Mouse (Mus musculus): ENCODE measurements around the gene Rapgef5.

Gene Rapgef5

DNA sequence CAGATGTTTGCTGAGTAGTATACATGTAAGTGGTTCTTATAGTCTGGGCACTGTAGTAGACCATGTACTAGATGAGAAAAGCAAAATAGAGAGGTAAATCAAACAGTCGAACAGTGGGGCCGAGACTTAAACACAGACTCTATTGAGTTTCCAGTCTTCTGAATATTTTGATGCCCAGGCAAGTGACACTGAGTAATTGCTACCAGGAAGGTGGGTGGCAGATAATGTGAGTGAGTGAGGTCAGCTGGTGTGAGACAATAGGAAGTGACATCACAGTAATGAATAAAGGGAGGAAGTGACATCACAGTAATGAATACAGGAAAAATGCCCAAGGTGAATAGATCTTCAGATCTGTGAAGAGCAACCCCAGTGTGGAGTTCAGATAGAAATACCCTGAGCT lies at the start of gene Rapgef5:
Gene Rapgef5, plus strand, starts transcription at position 301 of the 400 bp plus-strand sequence.
- DNase-seq = no peak

DNA sequence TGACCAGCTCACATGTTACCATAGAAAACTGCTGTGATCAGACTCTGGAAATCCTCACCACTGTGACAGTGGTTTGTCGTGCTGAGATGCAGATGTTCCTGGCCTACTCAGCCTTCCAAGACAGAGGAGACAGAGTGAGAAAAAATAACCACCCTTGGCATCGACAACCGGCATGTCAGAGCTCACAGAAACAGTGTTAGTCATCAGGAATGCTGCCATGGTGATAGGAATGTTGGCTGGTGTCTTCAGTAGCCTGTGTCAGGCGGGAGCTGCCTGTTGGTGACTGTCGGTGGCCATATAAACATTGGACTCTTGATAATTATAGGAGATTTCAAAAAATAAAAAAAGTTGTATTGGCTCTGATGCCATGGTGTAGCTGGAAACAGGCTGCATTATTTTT lies 48.0 kb upstream of the Rapgef5 start:
- DNase-seq = no peak

DNA sequence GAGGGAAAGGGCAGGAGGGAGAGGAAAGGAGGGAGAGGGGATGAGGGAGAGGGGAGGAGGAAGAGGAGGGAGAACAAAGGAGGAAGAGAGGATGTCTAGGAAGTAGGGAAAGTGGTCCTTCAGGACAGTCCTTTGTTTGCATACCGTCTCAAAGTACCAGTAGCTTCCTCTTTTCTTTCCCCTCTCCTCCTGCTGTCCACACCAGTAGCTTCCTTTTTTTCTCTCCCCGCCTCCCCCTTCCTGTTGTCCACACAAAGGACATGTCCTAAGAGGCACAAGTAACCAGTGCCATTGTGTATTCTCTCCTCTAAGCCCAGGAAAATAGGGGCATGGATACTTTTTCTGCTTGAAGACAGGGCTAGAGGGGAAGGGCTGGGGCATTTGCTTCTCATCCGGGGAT lies 37.3 kb upstream of the Rapgef5 start:
- no peak for DNase-seq

DNA sequence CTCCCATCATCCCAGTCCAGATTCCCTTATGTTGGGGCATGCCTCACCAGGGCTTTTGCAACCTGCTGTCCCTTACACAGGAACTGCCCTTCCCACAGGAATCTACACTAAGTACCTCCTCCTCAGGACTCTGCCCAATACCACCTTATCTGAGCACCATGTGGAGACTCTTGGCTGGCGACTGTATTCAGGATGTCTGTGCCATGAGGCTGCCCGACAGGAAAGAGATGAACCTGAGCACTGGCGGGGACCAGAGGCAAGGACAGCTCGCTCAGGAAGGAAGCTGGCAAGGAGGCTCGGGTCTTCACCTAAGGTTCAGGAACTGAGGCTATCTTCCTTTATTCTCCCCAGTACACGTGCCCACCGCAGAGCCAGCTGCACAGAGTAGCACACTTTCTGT lies 36.6 kb upstream of the Rapgef5 start:
- DNase-seq = no peak

DNA sequence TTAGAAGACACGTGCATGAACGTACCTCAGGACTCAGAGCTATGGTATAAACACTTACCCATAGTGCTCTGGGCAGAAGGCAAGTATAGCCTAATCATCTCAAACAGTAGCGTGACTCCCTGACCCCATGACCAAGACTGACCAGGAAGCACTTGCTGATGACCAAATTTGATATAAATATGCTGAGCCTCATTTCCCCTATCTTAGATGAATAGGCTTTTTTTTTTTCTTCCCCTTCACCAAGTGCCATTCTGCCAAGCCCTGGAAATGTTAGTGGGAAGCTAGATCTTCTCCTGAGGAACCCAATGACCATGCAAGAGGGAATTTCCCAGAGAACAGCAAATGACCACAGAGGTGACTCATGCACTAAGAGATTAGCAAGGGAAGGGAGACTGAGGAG lies 35.3 kb upstream of the Rapgef5 start:
- DNase-seq = no peak

DNA sequence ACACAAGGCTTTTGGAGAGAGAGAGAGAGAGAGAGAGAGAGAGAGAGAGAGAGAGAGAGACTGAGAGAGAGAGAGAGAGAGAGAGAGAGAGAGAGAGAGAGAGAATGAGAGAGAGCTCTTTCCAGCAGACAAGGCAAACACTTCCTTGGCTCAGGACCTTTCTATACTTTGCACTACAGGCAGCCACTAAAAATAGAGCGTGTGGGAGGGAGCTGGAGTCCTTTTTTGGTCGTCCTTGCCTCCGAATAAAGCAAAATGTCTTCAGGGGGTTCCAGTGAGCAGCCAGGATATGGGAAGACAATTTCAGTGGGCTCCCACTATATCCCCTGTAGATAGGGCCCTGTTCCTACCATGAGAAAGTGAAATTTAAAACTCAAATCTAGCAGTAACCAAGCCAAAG lies 33.6 kb upstream of the Rapgef5 start:
- DNase-seq = no peak

DNA sequence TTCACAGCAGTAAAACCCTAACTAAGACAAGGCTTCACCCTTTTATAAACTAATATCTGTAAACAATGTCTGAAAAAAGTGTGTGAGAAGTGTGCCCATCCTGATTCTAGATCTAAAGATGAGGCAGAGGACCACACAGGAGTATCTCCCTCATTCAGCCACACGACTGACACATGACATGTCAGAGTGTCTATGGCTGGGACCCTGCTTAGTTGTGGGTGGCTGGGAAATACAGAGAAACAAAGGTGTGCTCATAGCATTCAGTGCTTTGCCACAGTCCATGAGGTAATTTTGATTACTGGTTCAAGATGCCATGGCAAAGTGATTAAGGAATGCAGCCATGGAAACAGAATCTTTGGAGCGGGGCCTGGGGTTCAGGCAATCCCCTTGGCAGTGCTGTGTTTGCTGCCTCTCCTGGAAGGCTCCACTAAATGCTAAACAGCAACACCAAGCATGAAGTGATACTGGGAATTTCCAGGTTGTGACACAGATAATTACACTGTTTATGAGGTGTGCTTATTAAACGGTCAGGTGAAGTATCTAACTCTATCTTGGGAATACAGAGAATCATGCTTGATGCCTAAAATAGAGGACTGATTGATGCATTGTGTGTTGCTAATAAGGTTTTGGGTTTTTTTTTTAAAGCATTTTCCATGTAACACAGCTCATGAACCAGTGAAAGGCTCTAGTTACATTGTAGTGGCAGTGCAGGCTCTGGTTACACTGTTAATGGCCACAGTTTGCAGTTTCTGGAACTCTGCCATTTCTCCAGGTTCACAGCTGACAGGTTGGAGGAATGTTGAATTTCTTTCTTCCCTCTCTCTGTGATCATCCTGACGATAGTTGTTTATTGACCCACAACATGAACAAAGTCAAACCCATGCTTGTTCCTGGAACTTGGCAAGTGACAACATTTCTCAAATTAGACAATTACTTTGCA lies 29.9 kb upstream of the Rapgef5 start:
- DNase-seq = no peak

DNA sequence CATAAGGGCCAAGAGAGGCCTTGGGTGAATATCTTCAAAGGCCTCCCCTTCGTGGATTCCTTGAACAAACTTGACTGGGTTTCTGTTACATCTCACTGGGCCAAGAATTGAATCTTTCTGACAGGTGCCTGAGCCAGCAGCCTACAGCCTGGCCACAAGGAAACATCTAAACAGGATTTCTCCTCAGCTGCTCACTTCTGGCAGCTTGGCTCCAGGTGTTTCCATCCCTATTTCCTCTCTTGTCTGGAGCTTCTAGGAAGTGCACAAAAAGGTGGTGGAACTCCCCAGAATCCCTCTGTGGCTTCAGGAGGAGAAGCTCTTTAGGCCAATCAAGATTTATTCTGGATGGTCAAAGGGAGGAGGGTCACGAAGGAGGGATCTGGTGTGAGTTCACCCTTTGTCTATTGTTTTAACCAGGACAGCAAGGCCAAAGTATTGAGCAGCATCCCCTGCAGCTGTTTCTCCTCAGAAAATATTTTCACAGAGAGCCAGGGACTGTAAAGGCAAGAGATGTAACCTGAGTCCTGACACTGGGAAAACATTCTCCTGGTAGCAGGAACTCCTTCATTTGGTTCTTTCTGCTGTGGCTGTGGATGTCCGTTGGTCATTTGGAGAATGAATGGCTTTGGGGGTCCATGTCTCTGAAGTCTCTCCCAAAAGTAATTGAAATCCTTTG lies 19.6 kb upstream of the Rapgef5 start:
- no peak for DNase-seq

DNA sequence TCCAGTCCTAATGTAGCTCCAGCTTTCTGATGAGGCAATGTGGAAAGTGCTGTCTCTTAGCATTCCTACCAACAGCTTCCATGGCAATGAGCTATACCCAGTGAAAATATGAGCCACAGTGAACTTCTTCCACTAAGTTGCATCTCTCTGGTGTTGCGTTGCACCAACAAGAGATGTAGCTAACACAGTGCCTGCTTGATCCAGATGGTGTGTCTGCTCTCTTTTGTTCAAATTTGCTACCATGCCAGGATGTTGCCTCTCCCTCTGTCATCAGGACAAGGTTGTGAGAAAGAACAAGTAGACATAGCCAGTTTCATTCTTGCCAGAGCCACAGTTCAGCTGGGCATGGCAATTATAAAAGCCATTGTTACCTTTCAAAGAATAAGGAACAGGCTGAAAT lies 18.9 kb upstream of the Rapgef5 start:
- DNase-seq = no peak

DNA sequence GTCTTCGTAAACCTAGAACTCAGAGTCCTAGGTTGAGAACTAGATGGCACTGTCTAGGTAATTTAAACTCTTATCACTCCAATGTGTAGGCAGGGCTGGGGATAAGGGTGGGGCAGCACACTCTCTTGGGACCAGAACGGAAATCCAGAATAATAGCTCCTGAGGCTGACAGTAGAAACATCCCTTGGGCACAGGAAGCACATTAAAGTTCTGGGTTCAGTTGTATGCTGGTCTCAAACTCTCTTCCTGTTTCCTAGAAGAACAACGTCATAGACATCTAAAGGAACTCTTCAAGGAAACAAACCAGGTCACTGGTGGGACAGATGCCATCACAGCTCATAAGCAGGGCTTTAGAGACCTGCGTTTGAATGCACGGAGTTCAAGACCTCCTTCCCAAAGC lies 17.0 kb upstream of the Rapgef5 start:
- no peak for DNase-seq

DNA sequence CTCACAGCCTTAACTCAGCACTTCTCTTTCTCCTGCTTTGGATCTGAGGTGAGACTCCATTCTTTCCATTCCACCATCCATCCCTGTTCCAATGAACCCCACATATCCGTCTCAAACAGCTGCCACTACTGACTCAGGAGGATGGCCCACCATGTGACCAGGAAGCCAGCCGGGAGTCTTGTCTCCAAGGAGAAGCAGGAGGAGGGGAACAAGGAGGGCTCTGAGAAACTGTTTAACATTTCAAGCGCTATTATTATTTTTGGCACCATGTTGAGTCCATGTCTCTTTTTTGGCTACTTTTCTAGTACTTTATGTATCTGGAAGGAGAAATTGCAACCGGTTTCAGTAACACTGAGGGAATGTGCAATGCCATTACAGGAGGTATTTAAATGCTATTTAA lies 15.1 kb upstream of the Rapgef5 start:
- no peak for DNase-seq

DNA sequence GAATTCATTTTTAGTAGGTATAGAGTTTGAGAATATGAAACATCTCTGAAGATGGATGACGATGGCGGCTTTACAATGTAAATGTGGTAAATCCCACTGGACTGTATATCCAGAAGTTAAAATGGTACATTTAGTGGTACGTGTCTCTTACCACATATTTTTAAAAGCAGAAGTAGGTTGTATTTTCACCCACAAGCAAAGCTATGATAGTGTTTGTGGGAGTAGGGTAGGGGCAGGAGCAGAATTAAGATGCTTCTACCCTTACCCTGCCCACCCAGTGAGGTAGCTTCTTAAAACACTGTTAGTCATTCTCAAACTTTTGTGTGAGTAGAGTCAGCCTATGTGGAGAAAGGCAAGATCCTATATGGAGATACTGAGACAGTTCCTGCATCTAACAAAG lies 13.4 kb upstream of the Rapgef5 start:
- DNase-seq = no peak

DNA sequence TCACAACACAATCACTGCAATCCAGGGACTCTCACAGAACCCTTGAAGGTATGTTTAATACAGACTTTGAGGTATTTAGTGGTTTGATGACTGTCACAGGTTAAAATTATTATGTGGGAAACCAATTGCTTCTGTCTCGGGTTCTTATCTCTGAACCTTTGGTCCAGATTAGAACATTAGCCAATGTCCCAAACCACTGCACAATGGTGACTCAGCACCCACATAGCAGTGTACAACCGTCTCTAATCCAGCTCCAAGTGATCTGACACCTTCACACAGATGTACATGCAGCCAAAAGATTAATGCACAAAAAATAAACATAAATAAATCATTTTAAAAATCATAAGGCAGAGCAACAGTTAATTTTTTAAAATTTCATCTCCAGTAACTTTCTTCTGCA lies 11.1 kb upstream of the Rapgef5 start:
- no peak for DNase-seq

DNA sequence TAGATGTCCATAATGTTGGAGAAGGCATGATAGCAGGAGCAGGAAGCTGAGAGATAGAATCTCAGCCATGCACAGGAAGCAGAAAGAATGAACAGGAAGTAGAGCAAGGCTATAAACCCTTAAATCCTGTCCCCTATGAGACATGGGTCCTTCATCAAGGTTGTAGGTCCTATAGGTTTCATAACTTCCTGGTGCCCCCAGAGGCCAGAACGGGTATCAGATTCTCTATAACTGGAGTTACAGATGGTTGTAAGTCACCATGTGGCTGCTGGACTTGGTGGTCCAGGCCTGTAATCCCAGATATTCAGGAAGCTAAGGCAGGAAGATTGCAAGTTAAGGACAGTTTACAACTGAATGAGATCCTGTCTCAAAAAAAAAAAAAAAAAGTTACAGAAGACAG lies 8.5 kb upstream of the Rapgef5 start:
- no peak for DNase-seq

DNA sequence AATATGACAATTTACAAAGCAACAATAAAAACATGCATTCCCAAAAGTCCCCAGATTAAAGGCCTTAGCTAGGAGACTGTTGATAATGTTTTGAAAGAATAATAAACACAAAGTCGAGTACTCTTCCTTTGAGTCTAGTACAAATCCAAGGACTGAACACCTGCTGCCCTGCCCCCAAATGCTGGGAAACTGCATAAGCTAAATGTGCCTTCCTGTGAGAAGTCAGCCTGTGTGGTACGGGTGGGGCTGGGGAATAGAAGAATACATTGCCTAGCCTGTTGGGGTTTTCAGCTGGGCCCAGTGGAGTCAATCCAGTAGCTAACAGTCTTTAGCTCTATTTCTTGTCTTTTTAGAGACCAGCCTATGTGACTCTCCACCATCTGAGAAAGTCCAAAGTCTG lies 6.4 kb upstream of the Rapgef5 start:
- no peak for DNase-seq

DNA sequence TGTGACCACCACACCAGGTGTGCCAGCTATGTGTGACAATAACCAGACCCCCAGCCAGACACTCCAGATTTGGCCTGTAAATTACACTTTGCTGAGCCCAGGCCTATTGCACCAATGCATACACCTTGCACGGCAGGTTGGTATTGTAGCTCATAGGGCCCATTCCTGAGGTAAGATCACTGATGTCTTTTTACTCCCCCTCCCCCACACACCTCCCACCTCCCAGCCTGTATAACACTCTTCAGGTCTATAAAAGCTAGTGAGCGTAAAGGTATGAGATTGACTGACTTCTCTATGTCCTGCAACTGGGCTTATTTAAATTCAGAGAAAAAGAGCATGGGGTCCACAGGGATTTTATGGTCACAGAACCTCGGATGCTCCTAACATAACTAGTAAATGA lies 3.8 kb upstream of the Rapgef5 start:
- no peak for DNase-seq

DNA sequence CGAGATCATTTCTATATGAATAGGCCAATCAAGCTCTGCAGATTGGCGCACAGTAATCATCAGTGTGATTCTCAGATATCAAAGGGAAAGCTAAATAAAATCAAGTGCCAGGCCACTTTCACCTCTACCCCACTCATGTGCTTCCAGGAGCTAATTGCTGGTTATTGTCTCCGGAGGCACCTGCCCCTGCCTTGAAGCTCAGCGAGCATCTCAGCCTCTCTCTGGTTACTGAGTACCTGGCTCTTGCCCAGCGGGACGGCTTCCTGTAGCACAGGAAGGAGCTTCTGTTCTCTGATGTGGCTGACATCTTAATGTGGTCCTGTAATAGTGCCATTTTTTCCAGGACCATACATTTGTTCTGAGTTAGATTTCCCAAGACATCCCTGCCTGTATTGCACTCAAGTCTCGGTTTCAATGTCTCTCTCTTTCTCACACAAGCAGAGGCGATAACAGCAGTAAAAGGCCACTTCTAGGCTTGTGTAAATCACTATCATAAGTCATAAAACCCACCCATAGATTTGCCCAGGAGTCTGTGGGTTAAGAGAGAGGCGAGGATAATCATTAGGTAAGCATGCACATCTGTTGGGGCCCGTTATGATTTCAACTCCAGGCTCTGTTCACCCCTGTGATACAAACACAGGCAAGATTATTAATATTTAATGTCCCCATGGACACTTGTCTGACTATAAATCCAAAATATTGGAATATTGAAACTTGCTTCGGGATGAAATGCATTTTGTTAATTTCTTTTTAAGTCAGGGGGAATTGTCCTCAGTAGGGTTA lies 2.9 kb upstream of the Rapgef5 start:
- DNase-seq = no peak

DNA sequence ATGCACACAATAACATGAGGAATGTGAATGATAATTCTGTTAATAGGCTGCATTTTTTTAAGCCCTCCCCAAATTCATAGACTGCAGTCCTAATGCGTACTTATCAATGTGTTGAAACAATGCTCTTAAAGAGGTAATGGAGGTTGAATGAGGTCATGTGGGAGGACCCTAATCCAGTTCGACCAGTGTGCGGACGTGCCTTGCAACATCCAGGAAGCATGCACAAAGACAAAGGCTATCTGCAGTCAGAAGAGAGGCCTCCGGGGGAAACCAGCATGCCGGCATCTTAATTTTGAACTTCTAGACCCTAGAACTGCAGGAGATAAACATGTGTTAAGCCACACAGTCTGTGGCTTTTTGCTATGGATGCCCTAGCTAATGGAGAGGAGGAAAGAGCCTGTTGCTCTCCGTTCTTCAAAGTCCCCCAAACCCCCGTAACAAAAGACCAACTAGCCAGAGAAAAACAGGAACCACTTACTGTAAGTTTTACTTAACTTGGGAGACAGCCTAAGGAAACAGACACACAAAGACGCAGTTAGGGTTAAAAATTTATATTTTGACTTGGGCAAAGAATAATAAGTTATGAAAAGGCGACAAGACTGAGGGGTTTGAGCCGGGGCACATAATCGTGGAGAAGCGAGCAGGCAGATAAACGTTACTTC lies 1.1 kb downstream of the Rapgef5 start:
- no peak for DNase-seq

DNA sequence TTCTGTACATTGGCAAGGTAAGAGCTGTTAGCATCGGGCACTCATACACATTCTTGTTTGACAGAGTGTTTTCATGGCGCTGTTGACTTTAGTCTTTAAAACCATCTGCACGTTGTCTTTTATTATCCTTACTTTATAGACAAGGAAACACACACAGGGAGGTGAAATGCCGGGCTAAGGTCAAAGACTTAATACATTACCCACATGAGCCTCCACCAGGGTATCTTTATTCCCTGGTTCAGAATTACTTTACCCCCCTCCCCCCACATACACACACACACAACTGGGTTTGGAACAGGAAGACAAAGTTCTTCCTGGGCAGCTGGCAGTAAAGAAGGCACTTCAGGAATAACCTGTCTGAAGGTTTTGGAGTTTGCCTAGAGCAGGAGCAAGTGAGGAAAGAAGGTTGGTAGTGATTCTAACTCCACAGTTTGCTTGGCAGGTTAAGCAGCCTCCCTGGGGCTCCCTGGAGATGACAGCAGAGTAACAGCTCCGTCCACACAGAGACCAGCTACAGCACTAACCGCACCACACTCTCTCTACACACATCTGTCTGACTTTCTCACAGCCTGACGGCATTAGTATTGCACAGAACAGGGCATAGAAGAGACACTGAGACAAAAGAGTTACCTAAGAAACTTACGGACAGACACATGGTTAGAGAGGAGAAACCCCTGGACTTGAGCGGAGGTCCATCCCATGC lies 8.2 kb downstream of the Rapgef5 start:
- DNase-seq = no peak

DNA sequence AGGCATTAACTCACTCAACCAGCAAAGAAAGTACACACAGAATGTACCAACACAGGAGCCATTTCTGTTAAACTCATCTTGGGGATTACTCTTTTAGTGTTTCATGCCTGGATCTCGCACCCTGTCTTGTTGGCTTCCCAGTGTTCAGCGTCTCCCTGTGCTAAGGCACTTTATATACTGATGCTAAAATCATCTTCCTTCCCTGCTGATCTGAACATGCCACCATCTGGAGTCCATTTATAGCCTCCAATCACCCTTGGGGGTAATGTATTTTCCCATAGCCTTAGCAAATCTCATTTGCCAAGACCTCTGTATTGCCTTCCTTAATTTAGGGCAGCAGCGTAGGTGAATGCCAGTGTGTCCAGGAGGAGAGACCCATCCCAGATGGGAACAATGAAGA lies 11.6 kb downstream of the Rapgef5 start:
- DNase-seq = no peak

DNA sequence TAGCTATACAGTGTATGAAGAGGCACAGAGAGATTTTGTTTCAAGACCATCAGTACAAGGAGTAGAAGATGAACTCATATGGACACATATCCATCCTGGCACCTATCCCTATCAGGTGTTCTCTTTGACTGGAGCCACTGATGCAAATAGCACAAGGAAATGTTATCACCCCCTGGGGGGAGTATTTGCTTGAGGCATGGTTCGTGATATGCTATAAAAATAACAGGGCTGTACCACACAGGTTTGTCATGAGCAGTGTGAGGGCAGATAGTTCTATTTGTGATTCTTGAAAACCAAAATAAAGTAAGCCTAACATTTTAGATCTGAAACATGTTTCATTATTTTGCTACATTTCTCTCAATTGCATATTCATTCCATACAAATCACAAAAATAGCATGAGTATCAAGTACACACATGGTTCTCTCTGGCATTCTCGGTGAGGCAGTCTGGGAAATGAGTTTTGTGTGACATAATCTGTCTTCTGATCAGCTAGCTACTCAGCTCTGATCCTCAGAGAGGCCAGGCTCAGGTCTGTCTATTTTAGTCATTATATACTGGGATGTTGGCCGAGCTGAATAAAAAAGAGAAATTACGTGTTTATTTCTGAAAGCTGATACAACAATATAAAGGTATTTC lies 12.3 kb downstream of the Rapgef5 start:
- DNase-seq = no peak

DNA sequence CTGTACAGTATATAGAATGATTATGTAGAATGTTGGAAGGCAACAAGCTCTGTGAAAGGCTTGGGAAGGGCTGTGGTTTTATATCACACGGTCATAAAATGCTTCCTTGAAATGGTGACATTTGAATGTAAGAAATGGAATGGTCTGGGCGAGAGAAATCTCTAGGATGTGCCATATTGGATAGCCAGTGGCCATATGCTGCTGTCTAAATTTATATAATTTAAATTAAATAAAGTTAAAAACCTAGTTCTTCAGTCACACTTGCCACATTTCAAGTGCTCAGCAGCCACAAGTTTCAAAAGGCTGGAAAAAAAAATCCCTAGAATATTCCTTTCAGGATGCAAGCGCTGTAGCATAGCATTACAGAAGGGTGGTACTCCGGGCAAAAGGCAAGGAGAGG lies 14.8 kb downstream of the Rapgef5 start:
- no peak for DNase-seq
